Mouse (Mus musculus): Measurements from ENCODE around the gene Prune2.
A peak's percentile ranks its signal among the peaks of the same experiment; 100 is the strongest.

Prune2 gene

GRCm38 (mm10) chr19:17263679-17264370, 307.9 kb downstream of the Prune2 start:
- peak; percentile 32 for DNase-seq (ENCODE audit: low spot score)

DNA sequence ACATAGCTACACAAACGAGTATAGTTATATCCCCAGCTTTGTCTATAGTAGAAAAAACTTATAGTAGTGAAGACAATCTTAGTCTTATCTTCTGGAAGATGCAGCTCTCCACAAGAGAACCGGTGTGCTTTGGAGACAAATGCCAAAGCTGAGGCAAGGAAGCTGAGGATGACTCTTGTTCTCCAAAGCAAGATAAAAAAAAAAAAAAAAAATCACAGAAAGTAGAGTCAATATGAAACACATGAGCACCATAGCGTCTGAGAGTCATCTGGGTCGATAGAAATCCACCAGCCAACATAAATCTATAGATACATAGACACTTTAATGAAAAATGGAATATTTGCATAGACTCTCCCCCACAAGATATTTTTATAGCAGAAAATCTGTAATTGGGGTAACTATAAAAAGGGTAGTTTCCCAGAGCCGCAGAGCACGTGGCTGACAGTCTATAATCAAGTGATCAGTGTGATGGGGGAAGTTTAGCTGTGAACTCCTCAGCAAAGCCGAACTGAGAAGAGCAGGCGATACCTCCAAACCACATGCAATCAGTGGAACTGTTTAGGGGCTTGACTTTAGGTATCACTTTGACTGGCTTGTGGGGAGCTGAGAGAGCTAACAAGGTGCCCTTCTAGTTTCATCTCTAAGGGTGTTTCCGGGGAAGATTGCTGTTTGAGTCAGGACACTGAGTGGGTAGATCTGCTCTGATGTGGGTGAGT, 308.7 kb downstream of the Prune2 start:
- no peak for DNase-seq (ENCODE audit: low spot score)

DNA sequence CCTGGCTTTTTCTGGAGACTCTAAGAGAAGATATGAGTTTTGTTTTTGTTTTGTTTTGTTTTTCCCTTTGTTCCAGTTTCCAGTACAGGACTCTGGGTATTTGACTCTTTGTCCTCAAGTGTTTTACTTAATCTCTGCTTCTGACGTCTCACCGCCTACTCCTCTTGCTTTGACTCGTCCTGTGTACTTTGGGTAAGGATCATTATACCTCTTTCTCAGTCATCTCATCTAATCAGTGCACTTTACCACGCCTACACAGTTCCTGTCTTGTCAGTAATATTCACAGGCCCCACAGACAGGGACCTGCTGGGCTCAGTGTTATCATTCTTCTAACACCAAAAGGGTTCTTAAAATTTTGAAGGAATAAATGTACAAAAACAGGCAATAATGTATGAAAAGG, 312.8 kb downstream of the Prune2 start:
- DNase-seq (ENCODE audit: low spot score): no peak

DNA sequence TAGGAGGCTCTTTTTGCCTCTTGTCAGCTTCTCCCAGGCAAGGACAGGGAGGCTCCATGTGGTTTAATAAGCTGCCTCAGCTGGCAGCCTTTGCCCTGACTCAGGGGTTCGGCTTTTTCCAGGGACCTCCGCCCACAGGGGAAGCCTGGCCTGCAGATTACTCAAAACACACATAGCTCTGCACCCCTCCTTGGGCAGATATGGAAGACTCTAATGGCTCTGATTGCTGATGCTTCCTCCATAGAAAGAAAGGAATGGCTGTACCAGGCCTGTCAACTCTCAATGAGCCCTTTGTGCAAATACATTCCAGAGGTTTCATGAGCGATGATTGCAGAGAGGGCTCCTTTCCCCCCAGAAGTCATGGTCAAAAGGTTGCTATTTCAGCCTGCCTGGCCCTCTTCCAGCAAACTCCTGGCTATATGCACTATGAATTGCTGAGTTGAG, 315.3 kb downstream of the Prune2 start:
- DNase-seq (ENCODE audit: low spot score): peak; percentile 27

GRCm38 (mm10) chr19:17272988-17273387, 317.1 kb downstream of the Prune2 start:
- no peak for DNase-seq (ENCODE audit: low spot score)
